Mouse (Mus musculus) ZHBTc4 (cell line): ENCODE measurements around the gene Amotl2.

ENCODE experiments used
- DNase-seq: peaks from one replicate; pipeline ENCODE4 v3.0.0-alpha.2; 2011; ENCODE audit warnings: low read depth, low spot score

Amotl2 gene

GRCm38 (mm10) chr9:102719085-102719484 lies 2.6 kb downstream of the Amotl2 start:
- DNase-seq = no peak

GRCm38 (mm10) chr9:102719936-102720566 lies 3.6 kb downstream of the Amotl2 start:
- DNase-seq = peak; percentile 60

- DNase-seq = no peak
Observed at GRCm38 (mm10) chr9:102720567-102721167, 4.2 kb downstream of the Amotl2 start.

GRCm38 (mm10) chr9:102721406-102721978 lies 5.0 kb downstream of the Amotl2 start:
- no peak for DNase-seq

- DNase-seq = no peak
Observed at GRCm38 (mm10) chr9:102722071-102722561, 5.6 kb downstream of the Amotl2 start.

- no peak for DNase-seq
Observed at GRCm38 (mm10) chr9:102722750-102723149, 6.3 kb downstream of the Amotl2 start.

- DNase-seq = peak; percentile 40
Observed at GRCm38 (mm10) chr9:102723241-102723709, 6.8 kb downstream of the Amotl2 start.

- DNase-seq = no peak
Observed at GRCm38 (mm10) chr9:102723990-102724461, 7.6 kb downstream of the Amotl2 start.

- no peak for DNase-seq
Observed at GRCm38 (mm10) chr9:102724942-102725341, 8.5 kb downstream of the Amotl2 start.

GRCm38 (mm10) chr9:102725958-102726654 lies 9.6 kb downstream of the Amotl2 start:
- peak; percentile 99 for DNase-seq

GRCm38 (mm10) chr9:102726811-102727210 lies 10.3 kb downstream of the Amotl2 start:
- DNase-seq = no peak

- no peak for DNase-seq
Observed at GRCm38 (mm10) chr9:102727662-102728468, 11.4 kb downstream of the Amotl2 start.

- DNase-seq = peak; percentile 54
Observed at GRCm38 (mm10) chr9:102728469-102728747, 11.9 kb downstream of the Amotl2 start.

GRCm38 (mm10) chr9:102729093-102729845 lies 12.8 kb downstream of the Amotl2 start:
- DNase-seq = peak; percentile 77

GRCm38 (mm10) chr9:102729876-102730413 lies 13.5 kb downstream of the Amotl2 start:
- peak; percentile 59 for DNase-seq

- DNase-seq = no peak
Observed at GRCm38 (mm10) chr9:102731044-102731471, 14.6 kb downstream of the Amotl2 start.

GRCm38 (mm10) chr9:102731574-102732175 lies 15.2 kb downstream of the Amotl2 start:
- DNase-seq = no peak

- DNase-seq = no peak
Observed at GRCm38 (mm10) chr9:102732326-102732865, 15.9 kb downstream of the Amotl2 start.

- DNase-seq = no peak
Observed at GRCm38 (mm10) chr9:102733459-102733858, 17.0 kb downstream of the Amotl2 start.
